Mouse (Mus musculus) MEL (cell line): ENCODE data around the gene Prr22.

Experiments used
- CTCF ChIP-seq, 3 experiments: IDR thresholded peaks in 2 of 3; conservative IDR thresholded peaks in 1 of 3; 2 replicates each; pipeline ENCODE4 v1.5.1; 2011 to 2012; ENCODE audit warnings: low read length in 3 of 3, low read depth in 2 of 3, mild to moderate bottlenecking in 2 of 3, improper control_type of control experiment in 1 of 3, inconsistent platforms in 1 of 3, mixed read lengths in 1 of 3, moderate library complexity in 1 of 3; ENCODE audit not compliant: control insufficient read depth in 1 of 3, insufficient read depth in 1 of 3, poor library complexity in 1 of 3, severe bottlenecking in 1 of 3
- EP300 ChIP-seq, 2 experiments: IDR thresholded peaks; 2 replicates each; pipeline ENCODE4 v1.6.1; 2011; ENCODE audit warnings: improper control_type of control experiment in 2 of 2, low read length in 2 of 2, low read depth in 1 of 2, mild to moderate bottlenecking in 1 of 2
- MAFK ChIP-seq: IDR thresholded peaks from 2 replicates; pipeline ENCODE4 v1.6.1; 2011; ENCODE audit warnings: low read depth, mild to moderate bottlenecking, low read length, improper control_type of control experiment, borderline replicate concordance
- RCOR1 ChIP-seq: IDR thresholded peaks from 2 replicates; pipeline ENCODE4 v1.6.1; 2012; ENCODE audit warnings: low read depth, mild to moderate bottlenecking, inconsistent platforms, low read length, improper control_type of control experiment

- TF ChIP-seq CTCF (IDR thresholded peaks at IDR 0.05 in 2 of 3, conservative IDR thresholded peaks at IDR 0.05 in 1 of 3; ENCODE audit: control insufficient read depth in 1 of 3, insufficient read depth in 1 of 3, low read depth in 2 of 3, low read length in 3 of 3, poor library complexity in 1 of 3, severe bottlenecking in 1 of 3) (no peak), EP300 (IDR thresholded peaks at IDR 0.05; ENCODE audit: low read depth in 1 of 2, low read length in 2 of 2) (no peak), MAFK (no peak), RCOR1 (no peak)
These were observed 8.8 kb downstream of the Prr22 start for GRCm38 (mm10) chr17:56778779-56779362.
